Mouse (Mus musculus): Measurements from ENCODE around the gene Wdr62.

DNA sequence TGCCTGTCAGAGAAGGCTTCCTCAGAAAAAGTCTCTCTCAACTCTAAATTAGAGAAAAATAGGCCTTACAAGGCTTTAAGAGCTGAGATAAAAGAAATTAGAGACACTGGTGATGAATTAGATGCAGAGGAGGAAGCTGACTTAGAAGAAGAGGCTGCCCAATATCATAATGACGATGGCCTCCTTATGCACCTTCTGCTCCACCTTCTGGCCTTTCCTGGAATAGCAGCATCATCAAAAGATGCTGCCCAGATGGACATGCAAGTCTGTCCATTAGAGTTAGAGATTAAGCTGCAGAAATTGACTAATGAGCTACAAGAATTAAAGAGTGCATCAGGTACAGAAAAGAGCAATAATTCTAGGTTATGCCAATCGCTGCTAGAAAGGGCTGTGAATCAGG is 74.8 kb downstream of the Wdr62 start:
- TF ChIP-seq CTCF (IDR thresholded peaks at IDR 0.05; ENCODE audit: low read depth) (peak; percentile 93), EP300 (IDR thresholded peaks at IDR 0.05; ENCODE audit: low read depth) (no peak)
